Mouse (Mus musculus): Measurements from ENCODE around the gene Pick1.

DNA sequence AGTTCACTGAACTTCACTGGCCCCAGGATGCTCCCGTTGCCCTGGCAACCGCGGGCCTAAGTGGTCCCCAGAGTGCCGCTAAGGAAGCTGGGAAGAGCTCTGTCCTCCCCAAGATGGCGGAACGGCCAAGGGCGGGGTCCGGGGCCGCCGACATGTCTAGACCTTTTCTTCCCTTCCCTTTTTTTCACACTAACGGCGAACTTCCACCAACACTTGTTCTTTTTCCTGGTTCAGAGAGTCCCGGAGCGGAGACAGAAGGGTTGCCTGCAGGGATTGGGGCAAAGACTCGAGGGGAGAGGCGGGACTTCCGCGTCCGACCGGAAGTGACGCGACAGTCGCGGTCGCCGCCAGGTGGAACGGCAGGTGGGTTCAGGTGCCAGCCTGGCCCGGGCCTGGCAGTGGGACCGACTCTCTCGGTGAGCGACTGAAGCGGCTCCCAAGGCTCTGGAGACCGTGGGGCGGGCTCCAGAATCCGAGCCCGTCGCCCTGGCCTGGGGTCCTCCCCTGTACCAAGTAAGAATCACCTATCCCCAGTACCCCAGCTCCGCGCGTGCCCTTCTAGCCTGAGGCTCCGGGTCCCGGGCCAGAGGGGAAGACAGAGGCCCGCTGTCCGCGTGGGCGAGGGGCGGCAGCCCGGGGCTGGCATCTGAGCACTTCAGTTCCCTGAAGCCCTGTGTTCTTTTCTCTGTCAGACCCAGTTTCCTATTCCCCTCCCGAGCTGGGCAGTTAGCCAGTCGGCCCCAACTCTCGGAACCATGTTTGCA is at the start of gene Pick1, which contains the start of gene Gm49486:
- no peak for TF ChIP-seq CTCF (IDR thresholded peaks at IDR 0.05; ENCODE audit: low read depth)
- TF ChIP-seq EP300 (IDR thresholded peaks at IDR 0.05; ENCODE audit: low read depth), result peak; percentile 39; the same call in 1 of the 2 replicates

All from heart, postnatal 0 days (tissue).